Mouse (Mus musculus) adrenal gland, adult 18-20 months (tissue): ENCODE data around the gene Etl4. TPM values are rescaled to one million over a fixed set of nuclear protein-coding genes. Genes with fewer than 3 reads are reported as not detected.
"Not testable (repeated sequence)": the region's sequence is repeated elsewhere in the genome, so short reads cannot be mapped to it uniquely, and the experiment has no call there.

Source experiments
- DNase-seq, 2 experiments: peaks; one replicate each; pipeline ENCODE4 v3.0.0; 2021 to 2022; ENCODE audit warnings: low spot score in 2 of 2
- total RNA-seq, 2 experiments: library from RNA; stranded (reverse); gene quantifications; 1 replicate in 1 of 2; 2 replicates in 1 of 2; pipeline ENCODE4 v1.2.3; 2021

Etl4 gene
- total RNA-seq, 2 experiments from 2014 or later, result 19.7 to 21.2 TPM

DNA sequence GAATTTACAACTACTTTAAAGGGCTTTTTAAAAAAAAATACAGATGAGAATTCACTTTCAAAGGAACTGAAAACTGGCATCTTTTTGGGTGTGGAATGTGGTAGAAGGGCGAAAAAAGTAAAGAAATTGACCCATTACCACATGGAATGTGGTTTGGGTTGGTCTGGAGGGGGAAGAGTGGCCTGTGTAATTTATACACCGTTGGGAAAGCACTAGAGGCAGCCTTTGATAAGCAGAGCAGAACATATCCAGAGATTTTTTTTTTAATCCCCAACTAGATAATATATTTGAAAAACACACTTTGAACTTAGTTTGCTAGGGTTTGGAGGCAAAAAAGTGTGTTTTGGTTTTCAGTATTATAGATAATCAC lies 382.1 kb downstream of the Etl4 start:
- DNase-seq, result no peak

GRCm38 (mm10) chr2:20293336-20293735 lies 383.8 kb downstream of the Etl4 start:
- no peak for DNase-seq

DNA sequence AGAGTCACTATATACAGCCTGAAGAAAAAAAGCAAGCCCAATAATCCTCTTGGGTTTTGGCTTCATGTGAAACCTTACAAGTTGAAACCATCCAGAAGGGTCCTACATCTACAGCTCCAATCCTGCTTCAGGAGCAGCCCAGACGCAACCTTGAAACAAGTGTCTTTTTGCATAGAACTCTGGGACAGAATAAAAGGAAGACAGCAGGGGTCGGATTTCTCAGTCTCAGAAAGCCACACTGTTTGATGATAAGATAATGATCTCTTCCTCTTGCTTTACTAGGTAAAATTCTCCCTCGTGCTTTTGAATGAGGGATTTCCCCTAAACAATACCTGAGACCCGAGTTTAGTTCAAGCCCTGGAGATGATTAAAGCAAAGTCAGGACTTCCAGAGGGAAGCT lies 385.0 kb downstream of the Etl4 start:
- DNase-seq, result no peak

GRCm38 (mm10) chr2:20302517-20302916 lies 392.9 kb downstream of the Etl4 start:
- DNase-seq, result no peak

GRCm38 (mm10) chr2:20324954-20325353 lies 415.4 kb downstream of the Etl4 start:
- no peak for DNase-seq

DNA sequence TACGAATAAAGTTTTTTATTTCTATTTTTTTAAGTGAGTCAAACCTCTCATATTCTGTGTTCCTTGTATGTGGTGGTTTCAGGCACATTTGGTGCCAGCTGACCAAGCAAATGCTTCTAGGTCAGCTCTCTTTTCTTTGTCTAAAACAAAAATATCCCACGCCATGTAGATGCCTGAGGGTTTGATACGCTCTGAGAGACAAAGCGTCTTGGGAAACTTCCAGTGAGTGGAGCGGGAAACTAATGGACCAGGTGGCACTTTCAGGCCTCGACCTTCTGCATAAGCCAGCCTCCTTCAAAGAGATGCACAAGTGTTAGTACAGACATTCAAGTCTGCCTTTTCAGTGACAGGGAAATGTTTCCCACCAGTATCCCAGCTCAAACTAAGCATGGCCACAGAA lies 426.6 kb downstream of the Etl4 start:
- no peak for DNase-seq

DNA sequence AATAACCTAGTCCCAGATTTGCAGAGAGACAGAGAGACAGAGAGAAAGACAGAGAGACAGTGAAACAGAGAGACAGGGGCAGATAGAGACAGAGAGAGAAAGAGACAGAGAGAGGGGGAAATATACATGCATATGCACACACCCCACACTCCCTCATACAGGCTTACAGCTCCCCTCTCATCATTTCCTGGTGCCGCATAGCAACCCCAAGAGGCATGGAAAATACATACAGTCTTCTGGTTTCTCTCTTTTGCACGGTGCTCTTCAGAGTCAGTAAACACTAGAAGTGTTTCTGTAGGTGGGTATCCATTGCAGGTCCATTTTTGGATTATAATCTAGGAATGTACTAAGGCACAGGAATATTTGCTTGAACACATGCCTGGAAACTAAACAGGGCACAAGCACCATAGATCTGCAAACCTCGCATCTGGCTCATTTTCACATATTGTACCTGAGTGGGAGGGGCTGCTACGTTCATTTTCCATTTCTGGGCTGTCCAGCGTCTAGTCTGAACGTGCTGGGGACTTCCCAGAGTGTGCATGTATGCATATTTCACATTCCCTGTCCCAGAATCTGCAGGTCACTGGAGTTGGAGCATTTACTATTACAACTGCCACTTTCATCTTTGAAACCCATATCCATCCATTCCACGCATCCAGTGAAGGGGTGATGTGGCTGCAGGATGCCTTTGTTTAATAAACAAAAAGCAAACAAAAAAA lies 429.6 kb downstream of the Etl4 start:
- no peak for DNase-seq

- DNase-seq, result no peak
Observed at GRCm38 (mm10) chr2:20339919-20340318, 430.3 kb downstream of the Etl4 start.

- DNase-seq, result no peak
Observed at GRCm38 (mm10) chr2:20346873-20347272, 437.3 kb downstream of the Etl4 start.

DNA sequence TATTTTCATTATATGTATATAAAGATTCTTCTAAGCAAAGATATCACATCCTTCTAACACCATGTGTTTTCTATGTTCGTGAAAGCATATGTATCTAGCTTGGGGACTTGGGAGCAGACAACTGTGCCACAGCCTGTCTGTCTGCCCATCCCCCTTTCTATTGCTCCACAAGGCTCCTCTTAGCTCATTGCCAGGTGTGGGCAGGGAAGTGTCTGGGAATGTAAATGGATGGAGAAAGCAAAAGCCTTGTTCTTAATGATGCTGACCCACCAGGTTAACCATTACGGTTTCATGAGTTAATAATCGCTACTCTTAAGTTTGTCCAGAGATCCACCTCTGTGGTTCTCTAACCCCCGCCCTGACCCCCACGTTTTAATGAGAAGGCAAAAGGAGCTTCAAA lies 439.7 kb downstream of the Etl4 start:
- no peak for DNase-seq

GRCm38 (mm10) chr2:20352796-20353195 lies 443.2 kb downstream of the Etl4 start:
- DNase-seq, result no peak

DNA sequence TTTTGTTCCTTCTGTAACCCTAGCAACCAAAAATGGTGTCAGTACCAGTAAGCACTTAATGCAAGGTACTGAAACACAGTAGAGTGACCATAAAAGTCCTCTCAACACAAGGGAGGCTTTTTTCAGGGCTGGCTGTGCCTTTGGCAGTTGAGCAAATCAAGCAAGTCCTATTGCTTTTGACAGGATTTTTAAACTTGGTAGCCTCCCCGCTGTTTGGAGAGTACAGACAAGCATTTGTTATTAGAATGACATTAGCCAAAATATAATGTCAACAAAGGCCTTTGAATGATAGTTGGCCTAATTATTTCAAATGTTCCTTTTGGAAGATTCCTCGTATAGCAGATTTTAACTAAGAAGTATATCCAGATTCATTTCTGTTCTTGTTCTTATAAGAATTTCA lies 467.4 kb downstream of the Etl4 start:
- no peak for DNase-seq

- DNase-seq, result not testable (repeated sequence)
Observed at GRCm38 (mm10) chr2:20380874-20381273, 471.3 kb downstream of the Etl4 start.

DNA sequence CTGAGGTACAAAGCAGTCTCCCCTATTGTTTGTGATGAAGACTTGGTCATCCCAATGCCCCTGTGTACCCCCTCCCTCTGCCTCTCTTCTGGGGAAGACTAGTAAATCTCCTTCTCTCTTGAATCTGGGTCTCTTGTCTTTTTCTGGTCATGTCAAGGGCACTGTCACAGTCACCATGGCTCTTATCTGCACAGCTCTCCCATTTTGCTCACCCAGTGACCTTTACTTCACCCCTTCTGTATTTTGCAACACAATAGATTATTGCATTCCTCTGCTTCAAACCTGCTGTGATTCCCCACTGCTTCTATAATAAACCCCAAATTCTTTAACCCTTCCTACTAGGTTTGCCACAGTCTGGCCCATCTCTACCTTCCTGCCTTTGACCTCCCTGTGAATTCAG lies 484.5 kb downstream of the Etl4 start:
- DNase-seq, result no peak

DNA sequence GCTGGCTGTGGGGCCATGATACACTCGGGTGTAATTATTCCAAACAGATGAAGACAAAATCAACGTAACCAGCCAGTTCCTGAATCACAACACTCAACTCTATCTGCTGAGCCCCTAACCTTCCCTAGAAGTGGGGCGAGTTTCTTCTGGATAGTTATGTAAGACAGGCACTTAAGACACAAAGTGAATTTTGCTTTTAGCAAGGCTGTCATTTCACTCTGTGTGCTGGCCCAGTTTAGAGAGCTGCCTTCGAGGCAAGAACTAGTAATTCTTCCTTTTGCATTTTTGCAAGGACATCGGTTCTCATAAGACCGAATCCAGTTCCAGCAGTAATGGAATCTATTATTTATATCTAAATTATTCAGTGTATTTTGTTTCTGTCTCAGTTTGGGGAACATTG lies 487.4 kb downstream of the Etl4 start:
- DNase-seq, result no peak

DNA sequence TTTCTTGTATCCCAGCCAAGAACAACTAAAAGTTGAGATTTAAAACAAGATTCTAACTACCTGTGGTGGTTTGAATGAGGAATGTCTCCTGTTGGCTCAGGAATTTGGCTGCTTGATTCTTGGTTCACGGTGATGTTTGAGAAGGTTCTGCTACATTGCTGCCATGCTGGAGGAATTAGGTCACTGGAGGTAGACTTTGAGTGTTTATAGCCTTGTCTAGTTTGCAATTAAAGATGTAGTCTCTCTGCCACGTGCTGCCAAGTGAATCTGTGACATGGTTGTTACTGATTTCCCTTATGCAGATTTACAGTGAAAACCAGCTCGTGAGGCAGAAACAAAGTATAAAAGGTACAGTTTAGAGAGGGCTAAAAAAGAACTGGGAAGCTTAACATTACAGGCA lies 491.0 kb downstream of the Etl4 start:
- DNase-seq, result no peak

DNA sequence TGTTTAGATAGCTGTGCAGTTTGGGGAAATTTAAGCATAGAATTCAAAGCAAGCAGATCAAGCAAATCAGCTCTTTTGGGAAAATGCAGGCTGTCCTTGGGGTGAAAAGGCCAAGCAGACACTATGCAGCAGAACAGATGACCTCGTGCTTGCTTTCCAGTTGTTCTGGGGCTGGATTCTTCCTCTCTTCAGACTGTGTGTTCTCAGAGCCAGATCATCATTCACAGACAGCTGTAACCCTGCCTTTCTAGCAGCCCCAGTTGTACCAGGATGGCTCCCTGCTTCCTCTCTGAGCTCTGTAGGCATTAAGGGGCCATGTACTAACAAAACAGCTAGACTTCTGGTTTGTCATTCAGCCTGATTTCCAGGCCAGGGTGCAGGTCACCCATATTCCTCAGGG lies 494.8 kb downstream of the Etl4 start:
- DNase-seq, result no peak

DNA sequence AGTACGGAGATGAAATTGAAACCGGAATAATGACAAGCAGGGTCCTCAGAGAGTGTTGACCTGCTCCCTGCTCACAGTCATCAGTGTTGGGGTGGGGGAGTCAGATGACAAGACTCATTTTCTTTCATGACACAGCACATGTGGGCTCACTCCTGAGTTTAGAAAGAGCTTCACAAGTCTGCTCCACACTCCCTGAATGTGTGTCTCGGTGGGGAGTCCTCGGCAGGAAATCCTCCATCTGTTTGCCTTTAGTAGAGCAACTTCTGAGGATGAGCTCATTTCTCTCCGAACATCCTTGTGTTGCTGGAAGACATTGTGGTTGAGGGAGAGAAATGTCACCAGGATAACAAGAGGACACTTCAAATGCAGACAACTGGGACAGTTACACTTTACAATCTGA lies 497.5 kb downstream of the Etl4 start:
- DNase-seq, result no peak

DNA sequence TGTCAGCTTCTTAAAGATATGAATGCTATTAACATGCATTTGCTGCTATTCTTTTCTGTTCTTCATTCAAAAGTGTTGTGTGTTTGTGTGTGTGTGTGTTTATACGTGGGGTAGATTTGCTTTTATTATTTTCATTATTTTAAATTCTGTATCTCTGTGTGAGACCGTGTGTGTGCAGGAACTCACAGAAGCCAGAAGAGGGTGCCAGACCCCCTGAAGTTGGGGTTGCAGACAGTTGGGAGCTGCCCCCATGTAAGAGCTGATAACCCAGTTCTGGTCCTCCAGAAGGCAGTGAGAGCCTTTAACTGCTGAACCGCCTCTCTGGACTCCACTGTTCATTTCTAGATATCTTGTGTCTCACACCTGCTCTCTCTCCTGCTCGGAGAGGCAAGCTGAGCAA lies 505.3 kb downstream of the Etl4 start:
- no peak for DNase-seq

GRCm38 (mm10) chr2:20416934-20417614 lies 507.5 kb downstream of the Etl4 start:
- DNase-seq, result no peak

- DNase-seq, result no peak
Observed at GRCm38 (mm10) chr2:20417998-20418397, 508.4 kb downstream of the Etl4 start.

DNA sequence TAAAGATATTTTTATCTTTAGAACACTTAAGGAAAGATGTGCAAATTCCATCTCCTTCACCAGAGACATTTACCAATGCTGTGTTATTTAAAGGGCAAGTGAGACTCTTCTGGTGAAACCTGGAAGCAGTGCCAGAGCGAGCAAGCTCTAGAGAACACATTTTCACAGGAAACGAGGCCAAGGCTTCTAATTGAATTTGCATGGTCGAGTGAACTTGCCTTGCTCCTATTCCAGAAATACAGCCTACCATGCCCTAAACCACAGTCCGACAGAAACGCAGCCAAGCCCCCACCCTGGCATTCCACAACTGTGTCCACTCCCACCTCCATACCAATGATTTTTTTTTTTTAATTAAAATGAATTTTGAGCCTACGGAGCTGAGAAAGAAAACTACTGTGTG lies 510.4 kb downstream of the Etl4 start:
- no peak for DNase-seq

DNA sequence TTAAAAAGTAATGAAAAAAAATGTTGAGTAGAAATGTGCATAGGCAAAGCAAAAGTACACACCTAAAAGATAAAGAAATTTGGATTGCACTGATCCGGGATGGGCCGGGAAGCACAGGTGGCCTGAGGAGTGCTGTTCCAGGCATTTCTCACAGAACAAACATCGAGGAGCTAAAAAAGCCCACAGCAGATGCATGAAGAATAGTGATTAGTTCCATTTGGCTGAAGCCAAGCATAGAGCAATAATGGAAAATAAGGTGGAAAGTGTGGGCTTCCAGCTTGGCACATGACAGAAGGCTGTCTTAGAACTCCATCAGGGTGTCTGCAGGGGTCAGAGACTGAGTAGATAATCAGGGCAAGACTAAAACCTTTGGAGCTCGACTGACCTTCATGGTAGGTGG lies 512.7 kb downstream of the Etl4 start:
- no peak for DNase-seq
